Mouse (Mus musculus): ENCODE results near the gene Kcnma1.

DNA sequence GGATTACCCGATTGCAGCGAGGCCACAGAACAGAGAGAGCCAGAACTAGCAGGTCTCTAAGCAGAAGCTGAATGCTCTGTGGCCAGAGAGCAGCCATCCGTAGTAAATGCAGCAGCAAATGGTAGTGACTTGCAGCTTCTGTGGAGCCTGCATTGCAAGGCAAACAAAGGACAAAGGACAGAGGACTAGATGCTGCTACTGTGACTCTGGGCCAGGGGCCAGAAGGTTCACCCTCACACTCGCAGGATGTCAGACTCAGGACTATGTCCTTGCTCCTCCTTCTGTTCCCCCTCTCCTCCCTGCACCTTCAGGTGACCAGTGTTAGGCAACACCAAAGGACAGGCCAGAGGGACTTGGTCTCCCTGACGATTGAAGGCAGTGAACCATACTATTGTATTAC, 183.0 kb downstream of the Kcnma1 start:
- TF ChIP-seq CTCF (IDR thresholded peaks at IDR 0.05; ENCODE audit: insufficient read depth, low read depth, low read length) (no peak), POLR2A (IDR thresholded peaks at IDR 0.05; ENCODE audit: insufficient read depth, low read depth, low read length) (no peak)

All from olfactory bulb, adult 2 months (tissue).